Mouse (Mus musculus): Measurements from ENCODE around the gene Ffar3. TPM values are rescaled to one million over a fixed set of nuclear protein-coding genes. Genes with fewer than 3 reads are reported as not detected.
"Not testable (repeated sequence)": the region's sequence is repeated elsewhere in the genome, so short reads cannot be mapped to it uniquely, and the experiment has no call there.

The Ffar3 gene
- polyA plus RNA-seq, 1 experiment from 2014 or later, result 0.83 TPM

DNA sequence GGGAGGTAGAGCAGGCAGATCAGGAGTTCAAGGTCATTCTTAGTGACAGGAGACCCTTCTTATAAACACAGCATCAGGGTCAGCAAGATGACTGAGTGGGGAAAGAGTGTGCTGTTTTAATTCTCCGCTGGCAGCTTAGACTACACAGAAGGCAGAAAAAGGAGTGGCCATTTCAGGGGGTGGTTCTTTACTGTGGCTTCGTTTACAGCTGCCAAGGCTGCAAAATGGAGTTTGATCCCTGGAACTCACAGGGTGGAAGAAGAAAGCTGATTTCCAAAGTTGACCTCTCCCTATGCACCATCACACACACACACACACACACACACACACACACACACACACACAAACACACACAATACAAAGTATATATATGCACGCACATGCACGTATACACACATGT is 14.6 kb downstream of the Ffar3 start:
- H3K36me3 ChIP-seq, result no peaks in the 10 kb centered on the region
- H3K4me2 ChIP-seq (replicated peaks), result no peak overlapping the region
- H3K4me3 ChIP-seq (replicated peaks), result no peak overlapping the region
- 0 out of 2 replicates have a peak, but pooled peaks cover 3% of the 10 kb centered on the region for H3K4me1 ChIP-seq (replicated peaks)
- WGBS, result 58% methylated on average over 4 of the region's 4 CpGs
- ATAC-seq, result peak; percentile 72
- no peak overlapping the region for H3K27ac ChIP-seq
- no peaks in the 10 kb centered on the region for H3K27me3 ChIP-seq (replicated peaks)
- H3K9me3 ChIP-seq, result no peaks in the 10 kb centered on the region
- no peak overlapping the region for H3K9ac ChIP-seq

DNA sequence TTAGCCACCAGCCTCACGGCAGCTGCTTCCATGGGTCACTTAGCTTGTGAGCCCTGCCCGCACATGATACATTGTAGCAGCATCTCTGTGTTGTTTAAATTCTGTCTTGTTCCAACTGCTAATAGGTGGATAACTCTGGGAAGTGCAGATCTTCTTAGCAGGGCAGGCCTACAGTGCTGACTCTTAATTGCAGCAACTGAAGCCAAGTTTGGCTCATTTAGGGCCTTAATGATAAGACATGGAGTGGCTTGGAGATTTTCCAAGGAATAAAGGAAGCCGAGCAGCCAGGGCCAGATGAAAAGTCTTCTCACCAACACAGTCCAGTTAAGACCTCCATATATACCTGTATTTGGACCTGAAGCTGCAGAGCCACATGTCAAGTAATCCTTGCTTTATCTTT is 15.7 kb downstream of the Ffar3 start:
- H3K9me3 ChIP-seq, result no peaks in the 10 kb centered on the region
- WGBS, result 65% methylated on average over 3 of the region's 3 CpGs

DNA sequence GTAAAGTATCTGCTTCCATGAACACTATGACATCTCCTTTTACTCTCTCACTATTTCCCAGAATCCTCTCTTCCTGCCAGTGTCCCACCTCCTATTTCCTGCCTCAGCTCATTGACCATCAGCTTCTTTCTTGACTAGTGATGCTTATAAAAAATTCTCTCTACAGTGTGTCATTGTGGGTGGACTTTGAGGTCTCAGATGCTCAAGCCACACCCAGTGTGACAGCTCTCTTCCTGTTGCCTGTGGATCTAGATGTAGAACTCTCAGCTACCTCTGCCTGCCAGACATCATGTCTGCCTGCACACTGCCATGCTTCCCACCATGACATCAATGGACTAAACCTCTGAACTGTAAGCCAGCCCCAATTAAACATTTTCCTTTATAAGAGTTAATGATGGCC is 18.7 kb downstream of the Ffar3 start:
- no peaks in the 10 kb centered on the region for H3K36me3 ChIP-seq
- no peak overlapping the region for H3K4me2 ChIP-seq (replicated peaks)
- H3K27ac ChIP-seq, result no peak overlapping the region
- no peak overlapping the region for H3K9ac ChIP-seq
- H3K4me3 ChIP-seq (replicated peaks), result no peak overlapping the region
- ATAC-seq, result no peak
- no peaks in the 10 kb centered on the region for H3K9me3 ChIP-seq
- H3K27me3 ChIP-seq (replicated peaks), result no peaks in the 10 kb centered on the region
- H3K4me1 ChIP-seq (replicated peaks), result 0 out of 2 replicates have a peak, but pooled peaks cover 3% of the 10 kb centered on the region

More for the DNA sequence above, 15.7 kb downstream of the Ffar3 start:
- no peak for ATAC-seq
- Histone ChIP-seq H3K9ac (no peak overlapping the region), H3K4me1 (replicated peaks) (0 out of 2 replicates have a peak, but pooled peaks cover 3% of the 10 kb centered on the region), H3K27me3 (replicated peaks) (no peaks in the 10 kb centered on the region), H3K4me2 (replicated peaks) (no peak overlapping the region), H3K36me3 (no peaks in the 10 kb centered on the region), H3K4me3 (replicated peaks) (no peak overlapping the region), H3K27ac (no peak overlapping the region)

DNA sequence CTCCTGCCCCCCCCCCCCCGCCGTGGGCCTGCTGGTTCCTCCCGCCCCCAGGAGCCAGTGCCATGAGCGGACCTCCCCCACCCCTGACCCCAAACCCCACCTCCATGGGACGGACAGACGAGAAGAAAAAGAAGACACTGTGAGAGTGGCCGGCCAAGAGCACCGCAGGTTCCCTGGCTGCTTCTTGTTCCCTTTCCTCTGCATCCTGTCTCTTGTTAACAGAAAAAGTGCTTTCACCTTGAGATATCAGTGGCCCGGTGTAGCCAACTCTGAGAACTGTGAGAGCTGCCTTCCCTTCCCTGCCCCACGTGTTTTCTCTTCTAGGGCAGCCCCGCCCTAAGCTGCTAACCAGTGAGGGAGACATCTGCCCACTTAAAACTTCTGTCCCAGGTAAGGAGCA is 23.3 kb downstream of the Ffar3 start:
- not testable (repeated sequence) for H3K36me3 ChIP-seq; H3K4me1 ChIP-seq (replicated peaks); H3K9me3 ChIP-seq; H3K27me3 ChIP-seq (replicated peaks); H3K27ac ChIP-seq; ATAC-seq; H3K4me3 ChIP-seq (replicated peaks); H3K9ac ChIP-seq; H3K4me2 ChIP-seq (replicated peaks)
- WGBS, result 47% methylated on average over 8 of the region's 11 CpGs

DNA sequence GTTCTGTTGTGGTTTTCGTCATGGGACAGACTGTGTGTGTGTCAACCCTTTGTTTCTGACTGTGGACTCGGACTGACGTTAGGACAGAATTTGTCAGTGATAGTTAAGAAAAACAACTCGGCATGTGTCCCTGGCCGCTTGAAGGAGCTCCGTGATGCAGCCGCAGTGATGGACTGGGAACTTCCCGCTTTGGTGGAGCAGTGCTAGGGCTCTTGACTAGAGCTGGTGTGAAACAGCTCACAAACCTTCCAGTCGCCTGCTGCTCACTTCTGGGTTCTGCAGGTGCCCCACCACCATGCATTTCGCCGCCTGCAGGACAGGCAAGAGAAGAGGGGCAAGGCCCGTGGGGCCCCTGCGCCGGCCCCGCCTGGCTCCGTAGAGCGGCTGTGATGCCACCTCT is 23.7 kb downstream of the Ffar3 start:
- ATAC-seq, result no peak
- Histone ChIP-seq H3K9me3 (no peaks in the 10 kb centered on the region), H3K9ac (no peak overlapping the region), H3K36me3 (no peaks in the 10 kb centered on the region), H3K4me2 (replicated peaks) (no peak overlapping the region), H3K27ac (no peak overlapping the region), H3K4me1 (replicated peaks) (no peaks in the 10 kb centered on the region), H3K27me3 (replicated peaks) (no peaks in the 10 kb centered on the region), H3K4me3 (replicated peaks) (no peak overlapping the region)
- 67% methylated on average over 17 of the region's 17 CpGs for WGBS

DNA sequence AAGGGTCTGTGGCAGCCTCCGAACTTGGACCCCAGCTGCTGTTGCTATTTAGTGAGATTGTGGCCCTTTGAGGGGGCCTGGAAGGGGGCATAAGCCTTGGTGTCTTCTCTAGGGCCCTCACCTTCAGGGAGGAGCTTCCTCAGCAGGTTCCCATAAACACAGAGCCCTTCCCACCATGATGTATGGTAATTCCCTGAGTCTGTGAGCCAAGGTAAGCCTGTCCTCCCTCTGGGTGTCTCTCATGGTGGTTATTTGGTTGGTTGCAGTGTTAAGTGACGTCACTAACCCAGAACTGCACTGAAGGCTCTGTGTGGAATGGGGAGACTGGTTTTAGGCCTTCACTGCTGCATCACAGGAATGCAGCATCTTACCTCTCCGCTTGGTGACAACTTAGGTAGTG is 26.6 kb downstream of the Ffar3 start:
- no peak for ATAC-seq
- no peak overlapping the region for H3K9ac ChIP-seq
- no peaks in the 10 kb centered on the region for H3K27me3 ChIP-seq (replicated peaks)
- no peaks in the 10 kb centered on the region for H3K36me3 ChIP-seq
- no peaks in the 10 kb centered on the region for H3K9me3 ChIP-seq
- WGBS, result 81% methylated on average over 3 of the region's 3 CpGs
- H3K27ac ChIP-seq, result no peak overlapping the region
- no peaks in the 10 kb centered on the region for H3K4me1 ChIP-seq (replicated peaks)
- H3K4me2 ChIP-seq (replicated peaks), result no peak overlapping the region
- H3K4me3 ChIP-seq (replicated peaks), result no peak overlapping the region

DNA sequence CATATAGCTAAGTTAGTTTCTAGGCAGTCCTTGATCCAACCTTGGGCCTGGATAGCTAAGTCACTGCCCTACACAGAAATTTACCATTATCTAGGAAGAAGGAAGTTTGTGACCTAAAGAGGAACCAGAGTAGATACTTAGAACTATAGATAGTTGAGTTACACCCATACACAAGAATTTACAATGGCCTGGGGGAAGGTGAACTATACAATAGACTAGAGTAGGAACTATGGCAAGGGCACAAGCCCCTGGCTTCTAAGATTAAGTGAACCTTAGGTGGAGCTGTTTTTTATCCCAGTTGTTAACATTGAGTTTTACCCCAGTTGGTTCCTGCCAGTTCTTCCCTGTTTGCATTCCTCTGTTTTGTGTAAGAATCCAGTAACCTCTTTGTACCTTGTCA is 27.1 kb downstream of the Ffar3 start:
- not testable (repeated sequence) for H3K36me3 ChIP-seq; H3K27ac ChIP-seq; H3K4me1 ChIP-seq (replicated peaks); H3K4me2 ChIP-seq (replicated peaks); H3K9me3 ChIP-seq; H3K27me3 ChIP-seq (replicated peaks); H3K4me3 ChIP-seq (replicated peaks); ATAC-seq; H3K9ac ChIP-seq

DNA sequence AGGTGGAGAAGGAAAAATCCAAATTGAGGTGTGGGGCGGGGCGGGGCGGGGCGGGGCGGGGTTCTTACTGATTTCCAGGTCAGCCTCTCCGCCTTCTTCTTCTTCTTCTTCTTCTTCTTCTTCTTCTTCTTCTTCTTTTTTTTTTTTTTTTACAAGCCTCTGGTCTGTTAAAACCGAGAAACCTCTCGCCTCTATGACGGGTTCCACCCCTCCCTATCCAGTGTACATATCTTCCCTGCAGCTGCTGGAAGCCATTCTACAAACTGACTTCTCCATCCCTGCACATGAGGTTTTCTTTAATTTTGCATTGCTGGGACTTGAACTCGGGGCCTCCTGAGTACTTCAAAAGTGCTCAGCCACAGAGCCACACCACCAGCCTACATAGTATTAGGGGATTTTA is 29.3 kb downstream of the Ffar3 start:
- Histone ChIP-seq H3K27ac (no peak overlapping the region), H3K9ac (no peak overlapping the region), H3K36me3 (no peaks in the 10 kb centered on the region), H3K4me2 (replicated peaks) (no peak overlapping the region), H3K4me3 (replicated peaks) (no peak overlapping the region), H3K9me3 (no peaks in the 10 kb centered on the region), H3K4me1 (replicated peaks) (no peaks in the 10 kb centered on the region), H3K27me3 (replicated peaks) (no peaks in the 10 kb centered on the region)
- ATAC-seq, result no peak
- 89% methylated on average over 10 of the region's 10 CpGs for WGBS

DNA sequence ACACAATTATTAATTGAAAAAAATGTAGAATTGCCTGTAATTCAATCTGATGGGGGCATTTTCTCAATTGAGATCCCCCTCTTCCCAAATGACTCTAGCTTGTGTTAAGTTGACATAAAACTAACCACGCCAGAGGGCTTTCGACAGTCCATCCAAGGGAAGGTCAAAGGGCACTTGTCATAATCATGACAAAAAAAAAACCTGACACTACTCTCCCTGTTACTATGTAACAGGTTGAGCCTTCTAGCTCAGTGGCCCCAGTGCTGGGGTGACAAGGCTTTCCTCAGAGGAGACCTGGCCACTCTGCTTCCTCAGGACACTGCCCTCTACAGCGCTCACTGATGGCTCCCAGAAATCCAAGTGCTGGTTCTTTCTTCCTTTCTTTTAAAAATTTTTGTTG is 31.7 kb downstream of the Ffar3 start:
- no peak overlapping the region for H3K4me3 ChIP-seq (replicated peaks)
- no peak overlapping the region for H3K9ac ChIP-seq
- no peak overlapping the region for H3K4me2 ChIP-seq (replicated peaks)
- no peaks in the 10 kb centered on the region for H3K36me3 ChIP-seq
- no peaks in the 10 kb centered on the region for H3K9me3 ChIP-seq
- ATAC-seq, result no peak
- 0 out of 2 replicates have a peak, but pooled peaks cover 3% of the 10 kb centered on the region for H3K4me1 ChIP-seq (replicated peaks)
- WGBS, result 79% methylated on average over 3 of the region's 3 CpGs
- H3K27ac ChIP-seq, result no peak overlapping the region
- H3K27me3 ChIP-seq (replicated peaks), result no peaks in the 10 kb centered on the region

DNA sequence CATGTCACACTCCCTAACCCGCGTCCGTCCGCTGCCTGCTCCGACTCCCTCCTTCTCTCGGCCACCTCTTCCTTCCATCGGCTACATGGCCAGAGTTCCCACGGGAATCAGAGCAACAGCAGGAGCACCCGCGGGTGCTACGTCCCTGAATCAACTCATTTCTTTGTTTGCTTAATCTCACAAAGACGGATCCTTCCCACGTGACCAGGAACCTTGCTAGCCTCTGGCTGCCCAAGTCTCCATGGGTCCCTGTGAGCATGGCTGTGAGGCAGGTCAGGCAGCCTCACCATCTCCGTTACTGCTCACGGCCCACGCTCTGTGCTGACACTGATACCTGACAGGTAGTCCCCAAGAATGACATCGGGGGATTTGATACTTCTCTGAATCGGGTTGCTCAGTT is 32.3 kb downstream of the Ffar3 start, which contains the start of gene Ffar2:
TSS of gene Ffar2 (minus strand) at position 101 of the 400 bp plus-strand sequence.
- ATAC-seq, result peak; percentile 29
- 82% methylated on average over 18 of the region's 18 CpGs for WGBS
- Histone ChIP-seq H3K36me3 (no peaks in the 10 kb centered on the region), H3K27me3 (replicated peaks) (no peaks in the 10 kb centered on the region), H3K4me1 (replicated peaks) (0 out of 2 replicates have a peak, but pooled peaks cover 3% of the 10 kb centered on the region), H3K27ac (no peak within 1 kb of the TSS), H3K4me2 (replicated peaks) (no peak within 1 kb of the TSS), H3K4me3 (replicated peaks) (no peak within 1 kb of the TSS), H3K9me3 (no peaks in the 10 kb centered on the region), H3K9ac (no peak within 1 kb of the TSS)

DNA sequence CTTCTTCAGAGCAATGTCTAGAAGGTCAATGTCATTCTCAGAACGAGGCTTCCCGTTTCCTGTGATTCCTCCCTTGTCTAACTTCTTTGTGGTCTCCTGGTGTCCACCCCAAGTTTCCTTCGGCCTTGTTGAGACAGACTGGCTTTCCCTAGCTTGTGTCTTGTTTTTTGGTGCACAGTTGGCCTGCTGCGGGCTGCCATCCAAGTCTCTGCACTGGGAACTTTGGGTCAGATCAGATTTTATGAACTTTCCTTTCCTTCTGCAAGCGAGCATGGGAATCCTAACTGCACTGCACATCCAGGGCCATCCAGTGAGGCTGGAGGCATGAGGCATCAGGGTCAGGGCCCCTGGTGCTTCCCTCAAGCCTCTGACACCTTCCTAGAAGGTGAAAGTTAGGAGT is 34.4 kb downstream of the Ffar3 start:
- H3K4me2 ChIP-seq (replicated peaks), result peak overlapping the region; percentile 30; the same call in 1 of the 2 replicates
- no peak for ATAC-seq
- H3K9me3 ChIP-seq, result no peaks in the 10 kb centered on the region
- 0 out of 2 replicates have a peak, but pooled peaks cover 3% of the 10 kb centered on the region for H3K4me1 ChIP-seq (replicated peaks)
- H3K4me3 ChIP-seq (replicated peaks), result no peak overlapping the region
- no peak overlapping the region for H3K27ac ChIP-seq
- 57% methylated on average over 5 of the region's 5 CpGs for WGBS
- no peaks in the 10 kb centered on the region for H3K36me3 ChIP-seq
- H3K27me3 ChIP-seq (replicated peaks), result no peaks in the 10 kb centered on the region
- no peak overlapping the region; the same call in 1 of the 2 replicates for H3K9ac ChIP-seq

DNA sequence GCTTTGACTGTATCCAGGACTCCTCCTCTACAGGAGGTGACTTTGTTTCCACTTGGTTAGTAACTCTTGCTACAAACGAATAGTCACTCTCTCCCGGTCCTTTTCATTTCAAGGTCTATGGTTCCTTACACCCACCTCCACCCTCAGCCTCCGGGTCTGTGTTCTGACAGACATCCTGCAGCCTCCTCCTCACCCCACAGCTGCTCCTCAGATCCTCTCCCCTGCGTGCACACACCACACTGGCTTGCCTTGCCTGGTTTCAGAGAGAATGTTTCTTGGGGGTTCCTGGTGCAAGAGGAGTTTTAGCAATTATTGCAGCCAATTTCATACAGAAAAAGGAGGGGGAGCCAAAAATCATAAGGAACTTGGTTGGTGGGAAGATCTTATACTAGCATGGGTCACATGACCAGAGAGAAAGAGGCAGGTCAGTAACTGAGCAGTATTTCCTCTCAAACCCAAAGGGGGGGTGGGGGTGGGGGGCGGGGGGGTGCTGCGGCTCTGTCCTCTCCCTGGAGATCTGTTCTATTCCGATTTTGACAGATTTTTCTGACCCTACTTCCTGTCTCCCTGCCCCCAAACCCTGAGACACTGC is 35.0 kb downstream of the Ffar3 start:
- ATAC-seq, result no peak
- H3K27ac ChIP-seq, result no peak overlapping the region
- H3K4me3 ChIP-seq (replicated peaks), result no peak overlapping the region
- H3K27me3 ChIP-seq (replicated peaks), result no peaks in the 10 kb centered on the region
- H3K9me3 ChIP-seq, result no peaks in the 10 kb centered on the region
- 44% methylated on average over 7 of the region's 7 CpGs for WGBS
- no peaks in the 10 kb centered on the region for H3K36me3 ChIP-seq
- peak overlapping the region; percentile 30 for H3K4me2 ChIP-seq (replicated peaks)
- 0 out of 2 replicates have a peak, but pooled peaks cover 3% of the 10 kb centered on the region for H3K4me1 ChIP-seq (replicated peaks)
- H3K9ac ChIP-seq, result no peak overlapping the region

DNA sequence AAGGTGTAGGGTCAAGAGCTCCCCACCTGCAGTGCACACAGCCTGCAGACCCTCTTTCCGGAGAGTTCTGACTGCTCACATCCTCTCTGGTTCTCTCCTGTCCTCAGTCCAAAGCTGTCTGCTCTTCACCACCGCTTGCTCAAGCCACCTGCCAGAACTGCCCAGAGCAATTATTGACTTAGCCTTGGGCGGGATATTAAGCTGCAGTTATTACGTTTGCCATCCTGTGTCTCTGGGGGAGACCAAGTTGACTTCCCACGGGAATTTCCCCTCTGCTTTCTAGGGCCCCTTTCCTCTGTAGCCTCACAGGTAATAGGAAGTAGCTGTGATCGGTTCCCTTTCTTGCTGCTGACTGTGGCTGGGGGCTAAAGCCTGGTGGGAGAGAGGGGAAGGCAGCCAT is 35.8 kb downstream of the Ffar3 start:
- Histone ChIP-seq H3K4me2 (replicated peaks) (peak overlapping the region; percentile 30), H3K9me3 (no peaks in the 10 kb centered on the region), H3K36me3 (no peaks in the 10 kb centered on the region), H3K27me3 (replicated peaks) (no peaks in the 10 kb centered on the region), H3K9ac (no peak overlapping the region), H3K4me1 (replicated peaks) (0 out of 2 replicates have a peak, but pooled peaks cover 3% of the 10 kb centered on the region), H3K4me3 (replicated peaks) (no peak overlapping the region), H3K27ac (peak overlapping the region; percentile 32; the same call in 1 of the 2 replicates)
- 43% methylated on average over 6 of the region's 6 CpGs for WGBS
- ATAC-seq, result peak; percentile 65

Data from intestine, embryonic 15.5 days (tissue).